11 mouse cellular contexts compared by ENCODE assay signal in the genomic region with DNA sequence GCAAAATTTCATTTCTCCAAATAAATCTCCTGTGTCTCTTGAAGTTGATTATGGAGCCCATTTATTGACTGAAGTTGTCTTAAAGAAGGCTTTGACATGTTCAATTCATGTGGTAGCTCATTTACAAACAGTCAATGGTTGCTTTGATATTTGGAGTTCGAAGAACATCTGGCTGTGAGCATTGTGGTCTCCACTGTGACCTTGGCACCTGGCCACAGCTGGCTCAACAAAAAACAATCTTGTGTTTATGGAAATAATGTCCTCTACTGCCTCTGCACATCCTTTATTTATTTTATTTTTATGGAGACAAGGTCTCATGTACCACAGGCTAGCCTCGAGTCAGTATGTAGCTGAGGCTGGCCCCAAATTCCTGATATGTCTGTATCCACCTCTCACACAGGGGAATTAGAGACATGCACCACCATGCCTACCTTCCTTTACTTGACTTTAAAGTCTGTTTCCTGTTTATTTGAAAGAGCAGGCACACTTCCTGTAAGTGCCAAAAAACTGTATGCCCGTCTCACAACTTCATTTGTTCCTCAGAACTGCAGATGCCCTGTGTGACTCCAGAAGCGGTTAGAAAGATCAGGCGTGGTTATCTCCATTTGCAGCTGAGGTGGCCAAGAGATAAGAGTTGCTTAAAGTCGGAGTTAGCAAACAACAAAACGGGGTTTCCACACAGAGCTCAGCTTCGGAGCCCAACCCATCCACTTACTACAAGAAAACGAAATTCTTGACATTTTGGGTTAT. TPM values are rescaled to one million over a fixed set of nuclear protein-coding genes. Genes with fewer than 3 reads are reported as not detected.
A peak's percentile ranks its signal among the peaks of the same experiment; 100 is the strongest.
DNase-seq lines count a peak whose midpoint lies in the region; ATAC-seq and TF ChIP-seq lines count a peak whose summit lies in the region.
"Had no signal": no experiment of that assay in that cellular context is flagged by ENCODE, and none has a peak within 500 bp of the region (broad histone marks: within the 10 kb centered on the region; RNA-seq: fewer than 3 reads in every experiment).

A gene (plus strand): TSS at position 516 of the 750 bp plus-strand sequence.

- H3K9ac ChIP-seq in liver, embryonic 15.5 days, result peak within 1 kb of the TSS; percentile 58
- no peak within 1 kb of the TSS for H3K9ac ChIP-seq in midbrain, postnatal 0 days (replicated peaks; ENCODE audit: low read length, poor library complexity, severe bottlenecking)

- peaks cover 15% of the 10 kb centered on the region for H3K36me3 ChIP-seq in liver, embryonic 15.5 days (replicated peaks)
- no peaks in the 10 kb centered on the region; the same call in 1 of the 2 replicates for H3K36me3 ChIP-seq in spleen, adult 2 months (ENCODE audit: control insufficient read depth, insufficient read depth, low read length)
- H3K36me3 ChIP-seq in midbrain, postnatal 0 days (ENCODE audit: insufficient read depth, low read length), result no peaks in the 10 kb centered on the region

- TF ChIP-seq CTCF in bone marrow, adult 2 months (IDR thresholded peaks at IDR 0.05; ENCODE audit: control insufficient read depth, insufficient read depth, low read length), result no peak
- TF ChIP-seq CTCF in spleen, adult 2 months (IDR thresholded peaks at IDR 0.05; ENCODE audit: extremely low read depth, insufficient read depth, insufficient read length, insufficient replicate concordance), result no peak
- no peak for TF ChIP-seq CTCF in midbrain, postnatal 0 days (IDR thresholded peaks at IDR 0.05)

- TF ChIP-seq POLR2A in bone marrow, adult 2 months (IDR thresholded peaks at IDR 0.05; ENCODE audit: borderline replicate concordance, control insufficient read depth, low read depth, low read length), result peak; percentile 40; the same call in 1 of the 2 replicates
- peak; percentile 27; the same call in 1 of the 2 replicates for TF ChIP-seq POLR2A in spleen, adult 2 months (IDR thresholded peaks at IDR 0.05; ENCODE audit: low read depth, low read length)

- ATAC-seq in CD4-positive, CD25-positive, alpha-beta regulatory T cell, adult 4 months, result peak; percentile 94
- peak; percentile 98 for ATAC-seq in liver, embryonic 15.5 days (ENCODE audit: insufficient read depth)
- no peak for ATAC-seq in midbrain, postnatal 0 days (ENCODE audit: low FRiP score)
- ATAC-seq: midbrain, embryonic 16.5 days had no signal

- peak within 1 kb of the TSS; percentile 67 for H3K4me2 ChIP-seq in liver, embryonic 15.5 days
- no peak within 1 kb of the TSS for H3K4me2 ChIP-seq in midbrain, postnatal 0 days (ENCODE audit: low read depth, low read length, poor library complexity, severe bottlenecking)

- peak within 1 kb of the TSS; percentile 97 for H3K4me3 ChIP-seq in bone marrow, adult 2 months (replicated peaks; ENCODE audit: control insufficient read depth, low read depth, low read length)
- H3K4me3 ChIP-seq in liver, embryonic 15.5 days (replicated peaks), result peak within 1 kb of the TSS; percentile 66
- peak within 1 kb of the TSS; percentile 68 for H3K4me3 ChIP-seq in spleen, adult 2 months (ENCODE audit: extremely low read depth, insufficient read depth, insufficient read length)
- no peak within 1 kb of the TSS for H3K4me3 ChIP-seq in midbrain, postnatal 0 days (ENCODE audit: low read depth, low read length)

- peaks cover 1% of the 10 kb centered on the region; the same call in 1 of the 2 replicates for H3K4me1 ChIP-seq in bone marrow, adult 2 months (ENCODE audit: control insufficient read depth, insufficient read depth, low read length)
- peaks cover 24% of the 10 kb centered on the region for H3K4me1 ChIP-seq in liver, embryonic 15.5 days (replicated peaks)
- H3K4me1 ChIP-seq in spleen, adult 2 months (ENCODE audit: control insufficient read depth, insufficient read depth, insufficient read length), result peaks cover 9% of the 10 kb centered on the region; the same call in 1 of the 2 replicates
- H3K4me1 ChIP-seq in midbrain, postnatal 0 days (ENCODE audit: insufficient read depth, low read length), result no peaks in the 10 kb centered on the region

- 7% methylated on average over 9 of the region's 9 CpGs for WGBS in bone marrow, adult 2 months
- 12% methylated on average over 9 of the region's 9 CpGs for WGBS in liver, embryonic 15.5 days (ENCODE audit: insufficient replicate concordance)
- 7% methylated on average over 9 of the region's 9 CpGs for WGBS in spleen, adult 2 months
- WGBS in midbrain, postnatal 0 days, result 81% methylated on average over 9 of the region's 9 CpGs

- H3K9me3 ChIP-seq in liver, embryonic 15.5 days (replicated peaks), result 0 out of 2 replicates have a peak, but pooled peaks cover 4% of the 10 kb centered on the region
- H3K9me3 ChIP-seq in midbrain, postnatal 0 days (ENCODE audit: low read length), result no peaks in the 10 kb centered on the region

- H3K27ac ChIP-seq in bone marrow, adult 2 months (ENCODE audit: control insufficient read depth, insufficient read depth, low read depth, low read length, poor library complexity), result peak within 1 kb of the TSS; percentile 95
- H3K27ac ChIP-seq in liver, embryonic 15.5 days (replicated peaks), result peak within 1 kb of the TSS; percentile 92
- H3K27ac ChIP-seq in spleen, adult 2 months (ENCODE audit: insufficient read depth, low read length), result peak within 1 kb of the TSS; percentile 92
- H3K27ac ChIP-seq in midbrain, postnatal 0 days (ENCODE audit: low read depth, low read length), result no peak within 1 kb of the TSS

- no peaks in the 10 kb centered on the region for H3K27me3 ChIP-seq in liver, embryonic 15.5 days
- H3K27me3 ChIP-seq in spleen, adult 2 months (ENCODE audit: control insufficient read depth, insufficient read depth, low read length), result no peaks in the 10 kb centered on the region
- H3K27me3 ChIP-seq in midbrain, postnatal 0 days (ENCODE audit: insufficient read depth, low read length), result no peaks in the 10 kb centered on the region

- peak; percentile 43 to 64 for DNase-seq in spleen, adult 2 months (ENCODE audit: low read depth in 1 of 2, low spot score in 2 of 2)
- no peak for DNase-seq in layer of hippocampus, adult 11-12 months (ENCODE audit: low spot score)
- DNase-seq in ovary, adult 18-20 months (ENCODE audit: low spot score), result no peak
- no peak for DNase-seq in gastrocnemius, adult 18-20 months (ENCODE audit: low spot score)
- DNase-seq in midbrain, postnatal 0 days (ENCODE audit: low spot score), result no peak
- DNase-seq: adrenal gland, postnatal 36 days; kidney, postnatal 36 days had no signal

RNA-seq across cellular contexts. Expression of the gene that starts here (rescaled TPM):
- polyA plus RNA-seq in CD4-positive, CD25-positive, alpha-beta regulatory T cell, adult 4 months (2017; shearing (Covaris generic)), result 10 to 100 TPM; 23.1 to 30.3 TPM
- 118 and 261 TPM in 2 replicates for polyA plus RNA-seq in bone marrow, adult 2 months (2011; ENCODE audit: insufficient read depth, insufficient read length, low replicate concordance, missing spikeins)
- 25.2 and 29.9 TPM in 2 replicates for polyA plus RNA-seq in liver, embryonic 15.5 days (2015; fragmentation: Nextera tagmentation; extraction: Ambion mirVana)
- polyA plus RNA-seq in spleen, adult 2 months (2012; rRNA removed), result 77.8 and 113 TPM in 2 replicates
- total RNA-seq in gastrocnemius, adult 18-20 months (2021), result under 1 TPM; 0.16 to 0.19 TPM
- total RNA-seq in midbrain, postnatal 0 days (2014; rRNA removed), result 0.11 TPM in 1 of 2 replicates, not detected in the other
- polyA plus RNA-seq in midbrain, postnatal 0 days (2015; fragmentation: Nextera tagmentation; extraction: Ambion mirVana), result 0.09 TPM in 1 of 2 replicates, not detected in the other
- polyA plus RNA-seq: midbrain, embryonic 16.5 days had no signal

Comparison
In these comparisons a context has a peak if more than half of its experiments do, and no peak if none do; other contexts are left out.
1. RNA of the gene that starts here (polyA plus RNA-seq): 118 to 261 TPM in bone marrow, adult 2 months, 77.8 to 113 TPM in spleen, adult 2 months, 23.1 to 30.3 TPM in CD4-positive, CD25-positive, alpha-beta regulatory T cell, adult 4 months and 25.2 to 29.9 TPM in liver, embryonic 15.5 days; 0.09 TPM in midbrain, postnatal 0 days; every median in the first group is over 10 times any median in the second.
2. DNase-seq: peak in spleen, adult 2 months (2 of 2); none in layer of hippocampus, adult 11-12 months (single experiment), ovary, adult 18-20 months (single experiment), gastrocnemius, adult 18-20 months (single experiment) and midbrain, postnatal 0 days (single experiment).